Mouse (Mus musculus): ENCODE measurements at regions not wholly inside any gene's neighbourhood (a gene's known extent, or its start where the extent isn't known, plus 50 kb on each side); places are given as distances from the start of the nearest gene placed in this dataset.

DNA sequence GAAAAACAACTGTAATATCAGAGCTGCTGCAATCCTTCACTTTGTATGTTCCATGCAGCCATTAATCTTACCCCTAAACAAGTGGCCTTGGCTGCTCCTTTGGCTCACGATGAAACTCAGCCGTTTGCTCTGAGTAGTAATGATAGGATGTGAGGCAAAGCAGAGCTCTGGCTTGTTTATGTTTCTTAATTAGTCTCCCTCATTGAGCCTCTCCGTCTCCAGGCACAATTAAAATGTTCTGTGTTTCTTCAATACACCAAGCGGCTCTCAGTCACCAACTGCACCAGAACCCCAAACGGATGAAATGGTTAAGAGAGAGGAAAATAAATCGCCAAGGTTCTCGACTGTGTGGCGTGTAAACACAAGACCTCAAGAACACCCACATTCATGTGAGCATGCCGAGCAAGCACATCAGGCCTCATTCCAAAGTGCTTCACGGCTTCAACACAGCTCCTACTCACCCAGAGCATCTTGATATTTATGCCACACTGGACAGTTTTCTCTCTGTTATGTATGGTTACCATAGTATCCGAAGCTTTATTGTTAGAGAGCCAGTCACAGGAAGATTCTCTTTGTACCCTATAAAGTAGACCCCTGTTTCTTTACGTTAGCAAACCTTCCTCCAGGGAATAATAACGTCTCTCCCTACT is 280.4 kb downstream of the Lyplal1 start:
- DNase-seq (ENCODE audit: low read depth, low spot score): peak; percentile 42

GRCm38 (mm10) chr1:185842481-185842880 is 274.6 kb downstream of the Lyplal1 start:
- DNase-seq (ENCODE audit: low read depth, low spot score): no peak

GRCm38 (mm10) chr1:185847161-185847560 is 269.9 kb downstream of the Lyplal1 start:
- no peak for DNase-seq (ENCODE audit: low read depth, low spot score)

DNA sequence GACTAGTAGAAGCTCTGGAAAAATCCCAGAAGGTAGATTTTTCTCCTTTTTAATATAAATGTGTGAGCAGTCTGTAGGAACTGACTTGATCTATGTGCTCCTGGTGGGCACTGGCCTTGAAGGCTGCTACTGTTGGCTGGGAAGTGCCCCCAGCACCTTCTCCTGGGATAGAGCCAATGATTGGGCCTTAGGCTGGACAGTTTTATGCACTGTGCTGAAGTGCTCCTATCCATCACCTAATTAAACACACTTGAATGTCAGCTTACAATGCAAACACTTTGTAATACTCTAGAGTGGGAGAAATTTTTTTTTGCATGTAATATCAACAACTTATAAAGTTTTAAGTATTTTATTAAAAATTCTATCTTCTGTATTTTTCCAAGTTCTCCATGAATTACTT is 266.5 kb downstream of the Lyplal1 start:
- DNase-seq (ENCODE audit: low read depth, low spot score): no peak

DNA sequence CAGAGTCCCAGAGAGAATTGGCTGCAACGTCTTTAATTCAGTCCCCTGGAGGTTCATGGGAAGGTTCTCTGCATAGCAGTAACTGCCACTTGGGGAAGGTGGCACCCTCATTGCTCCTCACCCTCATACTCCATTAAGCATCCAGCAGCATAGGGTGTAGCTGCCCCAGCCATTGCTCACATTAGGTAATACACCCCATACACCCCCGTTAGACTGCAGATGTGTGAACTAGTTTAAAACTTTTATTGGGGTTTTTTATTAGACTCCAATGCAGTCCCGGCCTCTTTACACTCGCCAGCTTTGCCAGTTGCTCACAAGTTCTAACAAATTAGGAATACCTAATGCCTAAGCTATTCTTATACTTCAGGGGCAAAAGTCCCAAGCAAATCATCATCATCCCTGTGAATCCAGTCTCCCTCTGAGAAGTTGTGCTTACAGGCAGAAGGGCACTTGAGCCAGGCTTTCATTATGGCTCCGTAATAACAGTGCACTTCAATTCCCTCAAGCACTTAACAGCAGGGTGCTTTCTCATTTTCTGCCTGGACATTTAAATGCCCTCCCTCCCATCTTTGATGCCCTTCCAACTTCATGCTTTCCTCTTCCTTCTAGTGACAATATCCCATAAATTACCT is 265.7 kb downstream of the Lyplal1 start:
- DNase-seq (ENCODE audit: low read depth, low spot score): peak; percentile 64

DNA sequence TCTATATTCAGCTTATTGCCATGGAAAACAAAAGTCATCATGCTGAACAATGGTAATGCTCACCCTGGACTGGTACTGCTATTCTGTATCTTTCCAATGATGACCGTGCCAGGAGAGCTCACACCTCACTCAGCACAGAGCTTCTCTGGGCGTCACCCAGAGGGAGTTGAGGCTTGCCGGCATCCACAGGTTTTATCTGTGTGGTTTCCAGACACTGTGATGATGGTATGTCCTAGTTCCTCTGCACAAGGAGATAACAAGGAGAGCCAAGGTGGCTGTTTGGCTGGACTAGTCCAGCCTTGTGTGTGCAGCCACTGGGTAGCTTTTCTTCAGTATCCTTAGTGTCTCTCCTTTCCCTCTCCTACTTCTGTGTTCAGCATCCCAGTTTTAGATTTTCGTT is 255.4 kb downstream of the Lyplal1 start:
- DNase-seq (ENCODE audit: low read depth, low spot score): no peak

- no peak for DNase-seq (ENCODE audit: low read depth, low spot score)
Observed at GRCm38 (mm10) chr1:185865945-185866344, 251.2 kb downstream of the Lyplal1 start.

- no peak for DNase-seq (ENCODE audit: low read depth, low spot score)
Observed at GRCm38 (mm10) chr1:185866612-185867011, 250.5 kb downstream of the Lyplal1 start.

DNA sequence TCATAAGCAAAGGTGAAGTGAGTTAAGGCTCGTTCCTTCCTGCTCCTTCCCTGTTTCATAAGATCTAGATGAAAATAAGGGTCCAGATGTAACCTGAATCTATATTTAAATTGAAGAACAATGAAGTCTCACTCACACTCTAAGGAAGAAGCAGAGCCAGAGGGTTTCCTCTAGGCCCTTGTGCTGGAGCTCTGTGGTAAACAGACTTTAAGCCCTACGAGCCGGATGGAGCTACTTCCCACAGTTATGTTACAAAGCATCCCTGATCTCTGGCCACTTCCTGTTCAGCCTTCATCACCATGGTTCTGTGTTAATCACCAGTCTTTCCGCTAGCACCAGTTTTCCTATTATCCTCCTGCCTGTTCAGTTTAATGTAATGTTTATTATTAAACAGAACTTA is 250.1 kb downstream of the Lyplal1 start:
- DNase-seq (ENCODE audit: low read depth, low spot score): no peak

DNA sequence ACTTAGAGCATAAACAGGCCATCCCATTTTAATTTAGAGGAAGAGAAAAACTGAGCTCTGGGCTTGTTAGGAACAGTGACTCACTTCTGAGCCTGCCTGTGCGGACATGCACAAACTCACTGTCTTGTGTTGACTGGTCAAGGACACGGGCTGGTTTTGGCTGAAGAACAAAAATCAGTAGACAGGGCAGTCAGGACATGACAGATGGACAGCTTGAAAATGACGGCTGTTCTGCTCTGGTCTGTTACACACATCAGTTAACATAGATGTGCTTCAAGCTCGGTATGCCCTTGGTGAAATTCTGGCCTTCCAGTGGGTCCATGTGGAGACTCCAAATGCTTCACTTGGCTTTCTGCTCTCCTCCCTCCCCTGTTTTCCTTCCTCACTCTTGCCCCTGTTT is 248.4 kb downstream of the Lyplal1 start:
- no peak for DNase-seq (ENCODE audit: low read depth, low spot score)

DNA sequence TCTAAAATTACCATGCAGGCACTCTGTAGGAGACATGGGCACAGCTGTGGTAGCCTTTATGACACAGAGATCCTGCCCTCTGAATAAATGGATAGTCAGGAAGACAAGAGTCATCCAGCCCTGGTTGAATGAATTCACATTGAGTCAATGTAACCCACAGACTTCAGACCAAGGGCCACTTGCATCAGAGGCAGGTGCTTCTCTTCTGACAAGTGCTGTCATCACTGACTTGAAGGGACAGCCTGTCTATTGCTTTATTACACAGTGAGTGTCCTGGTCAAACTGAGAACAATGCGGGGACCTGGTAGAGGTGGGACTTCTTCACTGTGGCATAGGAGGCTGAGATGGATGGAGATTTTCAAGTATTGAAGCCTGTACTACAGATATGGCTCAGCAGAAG is 230.1 kb downstream of the Lyplal1 start:
- no peak for DNase-seq (ENCODE audit: low read depth, low spot score)

- no peak for DNase-seq (ENCODE audit: low read depth, low spot score)
Observed at GRCm38 (mm10) chr1:185891814-185892213, 225.3 kb downstream of the Lyplal1 start.

- no peak for DNase-seq (ENCODE audit: low read depth, low spot score)
Observed at GRCm38 (mm10) chr1:185893421-185893820, 223.7 kb downstream of the Lyplal1 start.

GRCm38 (mm10) chr1:185898475-185898874 is 218.6 kb downstream of the Lyplal1 start:
- DNase-seq (ENCODE audit: low read depth, low spot score): peak; percentile 23

DNA sequence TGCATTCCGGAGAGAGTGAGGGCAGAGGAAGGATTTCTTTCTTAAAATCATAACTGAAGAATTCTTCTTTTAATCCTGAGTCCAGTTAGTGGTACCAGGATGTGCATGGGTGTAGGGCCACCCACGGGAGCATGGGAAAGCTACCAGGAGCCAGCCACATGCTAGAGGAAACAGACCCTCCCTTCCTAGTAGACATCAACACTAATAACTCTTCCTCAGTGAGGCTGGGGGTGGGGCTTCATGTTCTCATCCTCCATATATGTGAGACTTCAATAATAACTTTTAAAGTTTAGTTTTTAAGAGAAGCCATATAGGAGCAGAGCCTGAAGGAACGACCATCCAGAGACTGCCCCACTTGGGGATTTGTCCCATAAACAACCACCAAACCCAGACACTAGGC is 216.8 kb downstream of the Lyplal1 start:
- DNase-seq (ENCODE audit: low read depth, low spot score): no peak

DNA sequence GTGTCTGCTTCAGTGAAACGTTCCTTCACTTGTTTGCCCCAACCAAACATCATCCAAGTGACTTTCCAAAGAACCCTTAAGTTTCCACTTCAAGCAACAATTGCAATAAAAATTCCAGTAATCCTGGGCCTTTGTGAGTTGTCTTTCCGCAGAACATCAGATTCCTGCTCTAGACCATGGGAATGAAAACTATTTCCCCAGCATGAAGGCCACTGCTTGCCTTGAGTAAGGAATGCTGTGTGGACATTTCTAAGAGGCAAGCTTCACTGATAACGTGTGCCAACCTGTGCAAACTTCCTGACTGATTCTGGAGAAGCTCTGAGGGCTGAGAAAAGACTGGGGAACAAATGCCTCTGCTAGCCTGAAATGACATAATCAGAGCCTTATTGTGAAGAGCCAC is 214.7 kb downstream of the Lyplal1 start:
- DNase-seq (ENCODE audit: low read depth, low spot score): no peak

DNA sequence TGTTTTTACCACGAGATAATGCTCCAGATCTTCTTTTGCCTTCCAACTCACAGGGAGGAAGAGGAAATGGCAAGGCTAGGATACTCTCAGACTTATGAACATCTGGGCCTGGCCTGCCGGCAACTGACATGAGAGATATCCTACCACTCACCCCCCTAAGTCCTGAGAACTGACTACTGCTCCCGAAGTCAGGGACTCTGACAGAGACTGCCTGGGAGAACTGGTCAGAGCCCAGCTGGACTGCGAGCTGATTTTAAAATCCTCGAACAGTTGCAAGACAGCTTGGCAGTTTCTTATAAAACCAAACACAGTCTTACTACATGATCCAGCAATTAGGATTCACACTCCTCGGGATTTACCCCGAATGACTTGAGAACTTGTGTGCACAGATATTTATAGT is 211.4 kb downstream of the Lyplal1 start:
- DNase-seq (ENCODE audit: low read depth, low spot score): no peak

GRCm38 (mm10) chr1:185915579-185915978 is 201.5 kb downstream of the Lyplal1 start:
- DNase-seq (ENCODE audit: low read depth, low spot score): peak; percentile 67

DNA sequence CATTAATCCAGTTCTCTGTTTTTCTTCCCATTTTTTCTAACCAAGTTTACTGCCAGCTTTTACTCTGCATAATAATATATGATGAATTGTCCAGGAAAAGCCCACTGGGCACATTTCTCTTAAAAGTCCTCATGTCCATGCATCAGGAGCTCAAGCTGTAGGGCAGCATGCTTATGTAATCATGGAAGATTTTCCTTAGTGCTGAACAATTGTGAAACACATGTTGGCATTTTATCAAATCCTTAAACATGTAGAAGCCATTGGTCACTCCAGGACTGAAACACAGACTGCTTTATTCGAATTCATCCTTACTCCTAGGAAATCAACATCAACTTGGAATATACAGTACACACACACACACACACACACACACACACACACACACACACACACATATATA is 198.4 kb downstream of the Lyplal1 start:
- no peak for DNase-seq (ENCODE audit: low read depth, low spot score)

GRCm38 (mm10) chr1:185923723-185924122 is 193.4 kb downstream of the Lyplal1 start:
- DNase-seq (ENCODE audit: low read depth, low spot score): no peak

DNA sequence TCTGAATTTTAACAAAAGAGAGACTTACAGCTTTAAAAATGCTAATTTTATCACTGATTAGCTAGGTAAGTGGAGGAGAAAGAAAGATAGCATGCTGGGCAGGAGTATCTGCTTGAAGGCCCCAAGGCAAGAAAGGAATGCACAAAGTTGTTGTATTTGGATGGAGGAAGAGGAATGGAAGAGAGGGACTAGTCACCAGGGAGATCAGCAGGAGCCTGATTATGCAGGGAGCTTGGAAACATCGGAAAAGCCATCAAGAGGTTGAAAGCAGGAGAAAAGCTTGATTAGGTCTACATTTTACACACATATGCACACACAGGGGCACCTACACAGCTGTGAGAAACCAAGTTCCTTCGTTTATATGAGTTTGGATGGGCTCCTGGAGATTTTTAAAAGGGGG is 188.1 kb downstream of the Lyplal1 start:
- DNase-seq (ENCODE audit: low read depth, low spot score): no peak

DNA sequence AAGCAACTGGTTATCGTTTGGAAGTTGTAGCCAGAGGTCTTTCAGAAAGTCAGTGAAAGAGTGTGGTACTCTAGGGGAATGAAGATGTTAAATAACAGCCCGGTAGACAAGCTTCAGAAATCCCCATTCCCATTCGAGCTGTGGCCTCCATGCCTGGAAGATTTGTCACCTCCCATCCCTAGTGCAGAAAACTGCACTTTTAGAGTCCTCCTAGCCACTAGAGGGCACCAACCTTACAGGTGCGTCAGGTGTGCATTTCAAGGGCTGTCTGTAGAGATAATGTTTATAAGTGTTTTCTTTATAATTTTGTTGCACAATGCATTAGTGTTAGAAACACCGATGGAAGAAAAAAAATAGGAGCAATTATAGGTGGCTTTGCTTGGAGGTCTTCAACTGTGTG is 187.3 kb downstream of the Lyplal1 start:
- DNase-seq (ENCODE audit: low read depth, low spot score): no peak

- peak; percentile 57 for DNase-seq (ENCODE audit: low read depth, low spot score)
Observed at GRCm38 (mm10) chr1:185933623-185934022, 183.5 kb downstream of the Lyplal1 start.

GRCm38 (mm10) chr1:185937026-185937425 is 180.1 kb downstream of the Lyplal1 start:
- DNase-seq (ENCODE audit: low read depth, low spot score): no peak

Measured in forelimb bud, embryonic 11.5 days (tissue).